Mouse (Mus musculus) adrenal gland (tissue): ENCODE measurements around the gene Wdr86.
"Not testable (repeated sequence)": the region's sequence is repeated elsewhere in the genome, so short reads cannot be mapped to it uniquely, and the experiment has no call there.

Experiments used
- intact Hi-C: fragments of 180-260 bp; cut with DNase I; formaldehyde crosslinking; loops from one replicate; pipeline ENCODE4 v1.15.1; 2025

The Wdr86 gene

GRCm38 (mm10) chr5:24733771-24734426 lies 3.4 kb upstream of the Wdr86 start:
- intact Hi-C loops = no loop called here

- intact Hi-C loops = no loop called here
Measured at GRCm38 (mm10) chr5:24733134-24733533, 2.6 kb upstream of the Wdr86 start.

- intact Hi-C loops = no loop called here
Measured at GRCm38 (mm10) chr5:24730986-24731385, 459 bp upstream of the Wdr86 start.

GRCm38 (mm10) chr5:24729797-24730487 lies 585 bp downstream of the Wdr86 start:
- intact Hi-C loops = no loop called here

DNA sequence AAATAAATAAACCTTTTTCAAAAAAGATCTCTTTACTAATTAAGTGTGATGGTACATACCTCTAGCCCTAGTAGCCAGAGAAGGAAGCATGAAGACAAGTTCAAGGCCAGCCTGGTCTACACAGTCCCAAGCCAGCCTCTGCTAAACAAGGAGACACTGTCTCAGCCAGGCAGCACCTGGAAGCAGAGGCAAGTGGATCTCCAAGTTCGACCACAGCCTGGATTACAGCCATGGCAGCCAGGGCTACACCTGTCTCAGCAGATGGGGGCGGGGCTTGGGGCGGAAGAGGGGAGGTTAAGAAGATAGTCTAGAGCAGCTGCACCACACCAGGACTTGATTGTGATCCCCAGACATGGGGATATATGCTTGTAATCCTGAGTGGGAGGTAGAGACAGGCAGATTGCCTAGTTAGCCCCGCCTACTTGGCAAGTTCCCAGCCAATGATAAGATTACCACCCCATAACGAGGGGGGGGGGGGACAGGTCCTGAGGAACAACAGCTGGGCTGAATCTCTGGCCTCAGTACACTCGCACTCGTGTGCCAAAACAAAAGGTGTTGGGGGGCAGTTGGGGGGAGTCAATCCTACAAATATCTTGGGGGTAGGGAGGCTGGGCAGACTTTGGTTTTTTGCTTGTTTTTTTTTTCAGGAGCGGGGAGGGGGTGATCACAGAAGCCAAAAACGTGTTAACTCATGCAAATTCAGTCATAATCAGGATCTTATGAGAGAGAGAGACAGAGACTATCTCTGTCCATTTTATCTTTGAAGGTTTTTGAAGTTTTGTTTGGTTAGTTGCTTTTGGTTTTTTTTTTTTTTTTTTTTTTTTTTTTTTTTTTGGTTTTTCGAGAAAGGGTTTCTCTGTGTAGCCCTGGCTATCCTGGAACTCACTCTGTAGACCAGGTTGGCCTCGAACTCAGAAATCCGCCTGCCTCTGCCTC lies 3.4 kb downstream of the Wdr86 start:
- intact Hi-C loops = no loop called here

GRCm38 (mm10) chr5:24725897-24726296 lies 4.6 kb downstream of the Wdr86 start:
- intact Hi-C loops = no loop called here

GRCm38 (mm10) chr5:24724805-24725204 lies 5.7 kb downstream of the Wdr86 start:
- intact Hi-C loops = no loop called here

GRCm38 (mm10) chr5:24724270-24724634 lies 6.3 kb downstream of the Wdr86 start:
- intact Hi-C loops = no loop called here

DNA sequence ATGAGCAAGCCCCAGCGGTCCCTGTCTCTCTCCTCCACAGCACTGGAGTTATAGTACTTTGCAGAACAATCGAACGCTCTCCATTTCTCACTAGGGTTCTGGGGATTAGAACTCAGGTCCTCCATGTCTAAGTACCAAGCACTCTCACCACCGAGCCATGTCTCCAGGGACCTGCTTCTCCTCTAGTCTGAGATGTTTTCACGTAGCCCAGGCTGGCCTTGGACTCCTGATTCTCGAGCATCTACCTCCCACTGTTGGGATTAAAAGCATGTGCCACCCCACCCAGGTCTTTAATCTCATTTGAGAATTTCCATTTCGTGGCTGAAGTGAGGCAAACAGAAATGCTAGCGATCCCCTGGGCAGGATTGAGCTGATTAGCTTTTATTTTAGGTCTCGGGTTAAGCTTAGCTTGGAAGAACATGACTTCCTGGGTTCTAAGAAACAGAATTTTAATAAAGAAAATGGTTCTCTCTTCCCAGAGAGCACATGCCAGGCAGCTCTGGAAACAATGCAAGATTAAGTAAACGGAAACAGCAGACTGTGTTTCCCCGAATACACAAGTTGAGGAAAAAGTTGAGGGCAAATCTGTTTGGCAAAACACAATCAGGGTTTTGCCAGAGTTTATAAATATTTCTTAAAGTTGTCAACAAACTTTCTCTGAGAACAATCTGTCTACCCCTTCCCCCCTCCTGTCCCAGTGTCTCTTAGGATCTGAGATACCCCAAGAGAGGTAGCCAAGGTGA lies 6.8 kb downstream of the Wdr86 start:
- intact Hi-C loops = no loop called here

- intact Hi-C loops = no loop called here
Measured at GRCm38 (mm10) chr5:24719852-24720251, 10.7 kb downstream of the Wdr86 start.

DNA sequence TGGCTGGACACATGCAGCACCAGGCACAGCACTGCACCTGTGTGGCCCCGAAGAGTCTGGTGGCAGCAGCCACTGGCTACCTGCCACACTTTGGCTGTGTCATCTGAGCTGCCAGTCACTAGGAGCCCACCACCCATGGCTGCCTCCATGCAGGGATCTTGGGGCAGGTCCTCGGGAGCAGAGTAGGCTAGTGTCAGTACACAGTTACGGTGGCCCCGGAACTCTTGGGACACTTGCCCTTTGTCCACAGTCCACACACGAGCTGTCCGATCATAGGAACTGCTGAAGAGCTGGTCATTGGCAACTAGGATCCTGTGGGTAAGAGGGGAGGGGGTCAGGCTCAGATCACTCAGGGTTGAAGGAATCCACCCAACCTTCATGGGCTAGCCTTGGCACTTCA lies 12.5 kb downstream of the Wdr86 start:
- intact Hi-C loops = no loop called here

DNA sequence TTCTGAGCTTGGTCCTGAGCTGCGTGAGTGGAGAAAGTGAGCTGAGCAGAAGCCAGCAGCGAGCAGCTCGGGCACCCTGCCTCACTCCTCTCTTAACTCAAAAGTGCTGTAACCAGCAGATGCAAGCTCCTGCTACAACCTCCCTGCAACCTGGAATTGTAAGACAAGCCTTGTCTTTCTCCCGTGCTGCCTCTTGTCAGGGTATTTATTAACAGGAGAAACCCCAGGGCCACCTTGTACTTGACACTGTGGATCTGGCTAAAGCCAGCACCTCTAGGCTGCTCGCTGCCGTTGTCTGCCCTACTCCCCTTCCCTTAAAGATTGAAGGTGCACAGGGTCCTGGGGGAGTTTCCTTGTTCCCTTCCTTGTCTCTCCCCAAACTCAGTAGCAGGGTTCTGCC lies 16.5 kb downstream of the Wdr86 start:
- intact Hi-C loops = no loop called here

- intact Hi-C loops = no loop called here
Measured at GRCm38 (mm10) chr5:24713199-24713598, 17.3 kb downstream of the Wdr86 start.

- intact Hi-C loops = no loop called here
Measured at GRCm38 (mm10) chr5:24711615-24712014, 18.9 kb downstream of the Wdr86 start.

- intact Hi-C loops = no loop called here
Measured at GRCm38 (mm10) chr5:24709962-24710361, 20.6 kb downstream of the Wdr86 start.

DNA sequence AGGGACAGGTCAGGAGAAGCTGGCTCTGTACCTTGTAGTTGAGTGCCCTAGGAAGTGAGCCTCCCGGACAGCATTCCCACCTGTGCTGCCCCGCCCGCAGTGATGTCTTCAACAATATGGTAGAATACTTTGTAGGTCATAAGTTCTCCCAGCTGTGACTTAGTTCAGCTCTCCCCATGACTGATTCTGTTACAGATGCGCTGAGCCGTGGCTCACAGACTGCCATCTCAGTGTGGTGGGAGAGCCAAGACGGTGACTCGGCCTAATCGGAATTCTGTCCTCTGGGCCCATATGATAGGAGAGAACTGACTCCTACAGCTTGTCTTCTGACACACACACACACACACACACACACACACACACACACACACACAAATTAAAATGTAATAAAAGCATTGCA lies 25.9 kb downstream of the Wdr86 start:
- intact Hi-C loops = no loop called here

GRCm38 (mm10) chr5:24701271-24701670 lies 29.3 kb downstream of the Wdr86 start:
- intact Hi-C loops = no loop called here

- intact Hi-C loops = no loop called here
Measured at GRCm38 (mm10) chr5:24696704-24697103, 33.8 kb downstream of the Wdr86 start.

DNA sequence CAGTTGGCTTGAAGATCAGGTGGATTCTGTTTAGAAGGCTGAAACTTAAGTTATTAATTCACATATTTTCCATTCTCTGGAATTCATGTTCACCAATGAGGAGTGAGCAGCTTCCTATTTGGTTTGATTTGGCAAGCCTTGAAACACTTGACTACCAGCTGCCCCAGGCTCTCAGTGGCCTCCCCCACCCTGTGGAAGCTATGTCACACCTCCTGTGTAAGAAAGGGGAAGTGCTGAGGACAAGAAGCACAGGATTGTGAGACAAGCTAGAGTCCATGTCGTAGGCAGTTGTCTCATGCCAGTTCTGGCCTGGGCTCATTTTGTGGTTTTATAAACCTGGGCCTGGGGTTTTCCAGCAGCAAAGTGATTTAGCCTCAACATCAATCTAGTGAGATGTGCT lies 42.8 kb downstream of the Wdr86 start:
- intact Hi-C loops = no loop called here

DNA sequence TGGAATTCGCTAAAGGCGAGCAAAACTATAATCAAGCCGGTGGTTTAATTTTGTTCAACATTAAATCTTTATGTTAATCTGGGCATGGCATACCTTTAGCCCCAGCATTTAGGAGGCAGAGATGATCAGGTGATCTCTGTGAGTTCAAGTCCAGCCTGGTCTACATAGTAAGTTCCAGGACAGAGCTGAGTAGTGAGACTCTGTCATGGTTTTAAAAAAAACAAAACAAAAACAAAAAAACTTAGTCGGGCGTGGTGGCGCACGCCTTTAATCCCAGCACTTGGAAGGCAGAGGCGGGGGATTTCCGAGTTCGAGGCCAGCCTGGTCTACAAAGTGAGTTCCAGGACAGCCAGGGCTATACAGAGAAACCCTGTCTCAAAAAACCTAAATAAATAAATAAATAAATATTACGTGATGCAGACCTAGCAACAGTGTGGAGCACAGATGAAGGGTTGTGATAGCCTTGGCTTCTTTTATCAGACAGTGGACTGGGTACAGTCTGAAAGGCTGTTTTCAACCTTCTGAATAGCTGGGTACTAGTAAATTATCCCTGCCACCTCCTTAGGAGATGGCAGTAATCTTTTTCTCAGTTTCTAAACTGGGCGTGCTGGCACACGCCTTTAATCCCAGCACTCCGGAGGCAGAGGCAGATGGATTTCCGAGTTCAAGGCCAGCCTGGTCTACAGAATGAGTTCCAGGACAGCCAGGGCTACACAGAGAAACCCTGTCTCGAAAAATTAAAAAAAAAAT lies 43.7 kb downstream of the Wdr86 start:
- intact Hi-C loops = not testable (repeated sequence)

DNA sequence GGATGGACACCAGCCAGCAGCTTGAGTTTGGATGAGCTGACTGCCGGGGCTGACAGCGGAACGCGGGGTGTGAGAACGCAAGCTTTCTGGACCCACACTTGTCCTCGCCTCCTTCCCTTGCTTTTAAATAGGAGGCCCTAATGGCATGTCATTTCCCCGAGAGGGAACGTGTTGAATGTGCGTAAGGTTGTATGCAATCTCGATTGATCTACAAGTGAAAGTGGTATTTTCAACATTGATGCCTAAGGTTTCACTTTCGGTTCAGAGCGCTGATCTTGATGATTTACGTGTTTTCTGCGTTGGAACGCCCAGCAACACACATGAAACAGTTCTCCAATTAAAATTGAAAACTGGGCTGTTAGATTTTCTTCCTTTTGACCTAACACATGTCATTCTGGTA lies 44.4 kb downstream of the Wdr86 start:
- intact Hi-C loops = no loop called here
